Mouse (Mus musculus) lung, postnatal 25 days (tissue): ENCODE measurements around the gene Moxd1.
"Not testable (repeated sequence)": the region's sequence is repeated elsewhere in the genome, so short reads cannot be mapped to it uniquely, and the experiment has no call there.

Source experiments
- DNase-seq: peaks from one replicate; pipeline ENCODE4 v3.0.0; 2022; ENCODE audit warnings: low spot score

The Moxd1 gene

GRCm38 (mm10) chr10:24271077-24271637, 47.8 kb downstream of the Moxd1 start:
- no peak for DNase-seq

GRCm38 (mm10) chr10:24276211-24276610, 52.9 kb downstream of the Moxd1 start:
- DNase-seq: no peak

- no peak for DNase-seq
These were observed 59.3 kb downstream of the Moxd1 start for GRCm38 (mm10) chr10:24282650-24283049.

- no peak for DNase-seq
These were observed 68.3 kb downstream of the Moxd1 start for GRCm38 (mm10) chr10:24291611-24292010.

- no peak for DNase-seq
These were observed 69.4 kb downstream of the Moxd1 start for GRCm38 (mm10) chr10:24292671-24293070.

- DNase-seq: no peak
These were observed 73.3 kb downstream of the Moxd1 start for GRCm38 (mm10) chr10:24296608-24297007.

- peak; percentile 26 for DNase-seq
These were observed 74.5 kb downstream of the Moxd1 start for GRCm38 (mm10) chr10:24297792-24298191.

GRCm38 (mm10) chr10:24298260-24299244, 75.2 kb downstream of the Moxd1 start:
- DNase-seq: peak; percentile 53

GRCm38 (mm10) chr10:24312191-24312611, 88.9 kb downstream of the Moxd1 start:
- DNase-seq: peak; percentile 80

- DNase-seq: peak; percentile 65
These were observed 94.0 kb downstream of the Moxd1 start for GRCm38 (mm10) chr10:24317126-24317836.

- no peak for DNase-seq
These were observed 97.0 kb downstream of the Moxd1 start for GRCm38 (mm10) chr10:24320326-24320725.

- no peak for DNase-seq
These were observed 99.7 kb downstream of the Moxd1 start for GRCm38 (mm10) chr10:24323066-24323465.

- not testable (repeated sequence) for DNase-seq
These were observed 103.9 kb downstream of the Moxd1 start for GRCm38 (mm10) chr10:24327265-24327664.

- no peak for DNase-seq
These were observed 109.5 kb downstream of the Moxd1 start for GRCm38 (mm10) chr10:24332799-24333198.

GRCm38 (mm10) chr10:24339593-24340143, 116.4 kb downstream of the Moxd1 start:
- DNase-seq: no peak

- DNase-seq: no peak
These were observed 117.4 kb downstream of the Moxd1 start for GRCm38 (mm10) chr10:24340551-24341213.

- no peak for DNase-seq
These were observed 117.9 kb downstream of the Moxd1 start for GRCm38 (mm10) chr10:24341214-24341589.

- peak; percentile 16 for DNase-seq
These were observed 119.8 kb downstream of the Moxd1 start for GRCm38 (mm10) chr10:24343068-24343467.
